Mouse (Mus musculus) midbrain, embryonic 11.5 days (tissue): ENCODE measurements around the gene Ccnl2. TPM values are rescaled to one million over a fixed set of nuclear protein-coding genes. Genes with fewer than 3 reads are reported as not detected.

Experiments
- ATAC-seq: fragments of 200-750 bp; cut with Nextera tagmentation; 2 replicates; pipeline ENCODE4 v1.8.0; 2017; ENCODE audit warnings: moderate TSS enrichment, moderate library complexity; ENCODE audit not compliant: low FRiP score
- DNase-seq: peaks from one replicate; pipeline ENCODE4 v3.0.0; 2015; ENCODE audit warnings: low spot score; ENCODE audit errors: missing footprints
- H3K27ac ChIP-seq: fragments of 300-500 bp; sonication (generic); 2 replicates; pipeline ENCODE4 v1.5.1; 2014; ENCODE audit warnings: low read depth, low read length
- H3K27me3 ChIP-seq: fragments of 300-500 bp; sonication (generic); 2 replicates; pipeline ENCODE4 v1.6.1; 2014; ENCODE audit warnings: mild to moderate bottlenecking, low read length, moderate library complexity, mixed read lengths; ENCODE audit not compliant: control insufficient read depth, insufficient read depth
- H3K36me3 ChIP-seq: fragments of 300-500 bp; sonication (generic); 2 replicates; pipeline ENCODE4 v1.6.1; 2014; ENCODE audit warnings: mild to moderate bottlenecking, low read length, moderate library complexity, mixed read lengths; ENCODE audit not compliant: control insufficient read depth, insufficient read depth
- H3K4me1 ChIP-seq: fragments of 300-500 bp; sonication (generic); 2 replicates; pipeline ENCODE4 v1.6.1; 2014; ENCODE audit warnings: low read length; ENCODE audit not compliant: control insufficient read depth, insufficient read depth
- H3K4me2 ChIP-seq: fragments of 300-500 bp; sonication (generic); 2 replicates; pipeline ENCODE4 v1.6.1; 2014; ENCODE audit warnings: mild to moderate bottlenecking, moderate library complexity
- H3K4me3 ChIP-seq: fragments of 300-500 bp; sonication (generic); 2 replicates; pipeline ENCODE4 v1.5.1; 2014; ENCODE audit warnings: low read depth, low read length
- H3K9ac ChIP-seq: fragments of 300-500 bp; sonication (generic); 2 replicates; pipeline ENCODE4 v1.6.1; 2014; ENCODE audit warnings: low read length
- H3K9me3 ChIP-seq: fragments of 300-500 bp; sonication (generic); 2 replicates; pipeline ENCODE4 v1.6.1; 2016; ENCODE audit warnings: low read length; ENCODE audit not compliant: control insufficient read depth
- WGBS: fragments of 180-500 bp; shearing (Covaris S2); extraction: QIAGEN DNeasy Blood & Tissue Kit; methylation state at CpG from one replicate; pipeline ENCODE4 v1.1.7; 2014; 5-methylcytosine and 5-hydroxymethylcytosine counted together
- polyA plus RNA-seq: library from polyadenylated mRNA; unstranded; fragments of >200 nt; fragmentation: Nextera tagmentation; extraction: Ambion mirVana; gene quantifications from 2 replicates; pipeline ENCODE4 v1.2.1, GENCODE M21; 2014

The Ccnl2 gene
- polyA plus RNA-seq, result 146 and 157 TPM in 2 replicates

- under 1% methylated on average over 60 of the region's 60 CpGs for WGBS
- ATAC-seq (peak; percentile 99), DNase-seq (peak; percentile 99)
- peak within 1 kb of the TSS; percentile 99 for H3K9ac ChIP-seq
- peaks cover 15% of the 10 kb centered on the region for H3K4me1 ChIP-seq
- H3K9me3 ChIP-seq, result no peaks in the 10 kb centered on the region
- no peaks in the 10 kb centered on the region for H3K27me3 ChIP-seq
- peak within 1 kb of the TSS; percentile 62 for H3K27ac ChIP-seq
- H3K36me3 ChIP-seq, result peaks cover 22% of the 10 kb centered on the region
- peak within 1 kb of the TSS; percentile 100 for H3K4me3 ChIP-seq
- H3K4me2 ChIP-seq, result peak within 1 kb of the TSS; percentile 60
These were observed at the start of gene Ccnl2 for GRCm38 (mm10) chr4:155811929-155812664. TSS of gene Ccnl2 (plus strand) at chr4:155812489.

GRCm38 (mm10) chr4:155769496-155769879 lies 42.8 kb upstream of the Ccnl2 start:
- peak overlapping the region; percentile 81 for H3K9ac ChIP-seq
- H3K9me3 ChIP-seq, result no peaks in the 10 kb centered on the region
- no peaks in the 10 kb centered on the region for H3K36me3 ChIP-seq
- no peak for DNase-seq
- H3K27me3 ChIP-seq, result peaks cover 15% of the 10 kb centered on the region
- peak overlapping the region; percentile 49 for H3K4me3 ChIP-seq
- peak overlapping the region; percentile 76 for H3K4me2 ChIP-seq
- 67% methylated on average over 5 of the region's 5 CpGs for WGBS
- no peak overlapping the region for H3K27ac ChIP-seq
- peaks cover 8% of the 10 kb centered on the region for H3K4me1 ChIP-seq
- no peak for ATAC-seq

DNA sequence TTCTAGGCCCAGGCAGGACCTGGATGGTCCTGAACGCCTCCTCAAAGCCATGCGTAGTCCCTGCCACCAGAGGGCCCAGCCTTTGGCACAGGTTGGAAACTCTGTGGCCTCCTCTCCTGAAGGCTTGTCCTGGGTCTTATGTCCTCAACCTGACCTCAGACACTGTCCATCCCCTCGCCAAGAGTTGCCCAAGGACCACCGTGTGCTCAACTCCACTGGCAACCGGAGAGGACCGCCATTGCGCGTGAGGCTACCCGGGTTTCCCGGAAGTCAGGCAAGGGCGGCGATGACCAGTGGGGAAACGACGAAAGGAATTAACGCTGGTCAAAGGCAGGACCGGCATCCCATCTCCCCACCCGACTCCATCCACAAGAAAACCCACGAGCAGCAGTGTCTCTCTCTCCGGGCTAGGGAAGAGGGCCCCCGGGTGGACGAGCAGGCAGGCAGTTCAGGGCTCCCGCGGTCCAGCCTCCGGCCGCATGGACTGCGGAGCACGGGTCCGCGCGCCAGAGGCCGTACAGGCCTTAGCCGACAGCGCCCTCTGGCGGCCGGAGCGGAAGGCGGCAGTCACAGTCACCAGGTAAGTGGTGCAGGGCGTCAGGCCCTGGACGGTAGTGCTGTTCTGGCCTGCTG lies 42.3 kb upstream of the Ccnl2 start:
- no peaks in the 10 kb centered on the region for H3K36me3 ChIP-seq
- under 1% methylated on average over 39 of the region's 39 CpGs for WGBS
- no peak overlapping the region for H3K27ac ChIP-seq
- peak overlapping the region; percentile 49 for H3K4me3 ChIP-seq
- peaks cover 18% of the 10 kb centered on the region for H3K27me3 ChIP-seq
- H3K9me3 ChIP-seq, result no peaks in the 10 kb centered on the region
- peak overlapping the region; percentile 81 for H3K9ac ChIP-seq
- ATAC-seq, result peak; percentile 95
- peaks cover 12% of the 10 kb centered on the region for H3K4me1 ChIP-seq
- peak; percentile 99 for DNase-seq
- H3K4me2 ChIP-seq, result peak overlapping the region; percentile 76

DNA sequence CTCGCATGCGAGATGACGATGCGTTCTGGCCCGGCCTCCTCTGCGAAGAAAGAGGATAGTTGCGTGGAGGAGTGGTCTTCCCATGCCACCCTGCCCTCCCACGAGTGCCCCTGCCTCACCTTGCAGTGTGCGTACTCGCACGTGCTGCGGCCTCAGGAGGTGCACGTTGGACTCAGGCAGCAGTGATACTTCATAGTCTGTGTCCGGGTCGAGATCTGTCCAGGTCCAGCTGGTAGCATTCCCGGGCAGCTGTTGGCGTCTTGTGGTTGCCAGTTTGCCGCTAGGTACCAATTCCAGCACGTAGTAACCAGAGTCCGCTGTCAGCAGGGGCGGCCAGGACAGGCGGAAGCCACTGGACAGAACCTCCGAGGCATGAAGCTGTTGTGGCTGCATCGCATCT lies 41.7 kb upstream of the Ccnl2 start:
- H3K4me1 ChIP-seq, result peaks cover 12% of the 10 kb centered on the region
- H3K27ac ChIP-seq, result no peak overlapping the region
- peak overlapping the region; percentile 81 for H3K9ac ChIP-seq
- ATAC-seq (no peak), DNase-seq (no peak)
- no peaks in the 10 kb centered on the region for H3K9me3 ChIP-seq
- H3K4me3 ChIP-seq, result peak overlapping the region; percentile 49
- H3K27me3 ChIP-seq, result peaks cover 21% of the 10 kb centered on the region
- H3K4me2 ChIP-seq, result peak overlapping the region; percentile 76
- no peaks in the 10 kb centered on the region for H3K36me3 ChIP-seq
- 44% methylated on average over 24 of the region's 24 CpGs for WGBS

- no peak overlapping the region for H3K27ac ChIP-seq
- H3K9ac ChIP-seq, result no peak overlapping the region
- peaks cover 21% of the 10 kb centered on the region for H3K27me3 ChIP-seq
- H3K4me3 ChIP-seq, result no peak overlapping the region
- no peak overlapping the region for H3K4me2 ChIP-seq
- ATAC-seq, result no peak
- H3K4me1 ChIP-seq, result peaks cover 12% of the 10 kb centered on the region
- DNase-seq, result no peak
- H3K36me3 ChIP-seq, result no peaks in the 10 kb centered on the region
- H3K9me3 ChIP-seq, result no peaks in the 10 kb centered on the region
- WGBS, result 86% methylated on average over 2 of the region's 2 CpGs
These were observed 40.6 kb upstream of the Ccnl2 start for GRCm38 (mm10) chr4:155771706-155772105.

DNA sequence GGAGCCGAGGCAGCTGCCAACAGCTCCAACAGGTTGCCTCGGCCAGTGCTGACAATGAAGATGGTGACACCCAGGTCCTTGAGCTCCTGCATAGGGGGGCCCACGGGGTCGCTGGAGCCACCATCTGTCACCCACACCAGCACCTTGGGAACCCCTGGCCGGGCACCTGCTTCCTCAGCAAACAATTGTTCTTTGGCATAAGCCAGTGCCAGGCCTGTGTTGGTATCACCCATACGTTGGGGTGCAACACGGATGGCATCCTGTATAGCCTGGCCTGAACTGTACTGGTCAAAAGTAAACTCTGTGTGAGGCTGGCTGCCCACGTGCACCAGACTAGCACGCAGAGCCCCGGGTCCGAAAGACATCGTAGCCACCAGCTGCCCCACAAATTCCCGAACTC lies 39.5 kb upstream of the Ccnl2 start:
- ATAC-seq (no peak), DNase-seq (no peak)
- H3K27me3 ChIP-seq, result peaks cover 21% of the 10 kb centered on the region
- H3K4me1 ChIP-seq, result peaks cover 12% of the 10 kb centered on the region
- H3K27ac ChIP-seq, result no peak overlapping the region
- WGBS, result 90% methylated on average over 13 of the region's 13 CpGs
- no peaks in the 10 kb centered on the region for H3K9me3 ChIP-seq
- H3K36me3 ChIP-seq, result no peaks in the 10 kb centered on the region
- no peak overlapping the region for H3K9ac ChIP-seq
- no peak overlapping the region for H3K4me2 ChIP-seq
- H3K4me3 ChIP-seq, result no peak overlapping the region

- Histone ChIP-seq H3K4me1 (peaks cover 12% of the 10 kb centered on the region), H3K4me2 (peak overlapping the region; percentile 51), H3K4me3 (peak overlapping the region; percentile 33; the same call in 1 of the 2 replicates), H3K36me3 (no peaks in the 10 kb centered on the region), H3K9me3 (no peaks in the 10 kb centered on the region), H3K27ac (no peak overlapping the region), H3K9ac (no peak overlapping the region), H3K27me3 (peaks cover 21% of the 10 kb centered on the region)
- 37% methylated on average over 5 of the region's 5 CpGs for WGBS
- DNase-seq, result no peak
- ATAC-seq, result no peak
These were observed 38.8 kb upstream of the Ccnl2 start for GRCm38 (mm10) chr4:155773335-155774078.

DNA sequence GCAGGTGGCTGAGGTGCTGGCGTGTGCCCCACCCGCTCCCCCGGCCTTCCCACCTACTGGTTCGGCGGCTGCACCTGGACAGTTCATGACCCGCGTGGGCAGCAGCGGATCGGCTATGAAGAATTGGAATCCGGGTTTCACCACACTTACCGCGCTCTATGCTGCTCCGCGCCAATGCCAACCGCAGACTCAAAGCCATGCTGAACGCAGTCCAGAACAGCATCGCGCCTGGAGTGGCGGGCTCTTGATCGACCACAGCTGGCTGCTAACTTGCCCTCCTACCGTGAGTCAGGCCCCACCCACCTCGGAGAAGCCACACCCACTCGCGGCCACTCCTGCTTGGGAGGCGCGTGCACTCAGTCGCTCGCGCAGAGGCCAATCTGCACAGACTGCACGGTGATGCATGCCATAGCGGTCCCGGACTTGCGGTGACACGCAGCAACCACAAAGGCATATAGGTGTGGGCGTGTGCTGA lies 38.0 kb upstream of the Ccnl2 start, which contains the start of gene Vwa1:
Vwa1 (minus strand) TSS at position 419 of the 475 bp plus-strand sequence.
- 4% methylated on average over 35 of the region's 35 CpGs for WGBS
- Histone ChIP-seq H3K27me3 (peaks cover 21% of the 10 kb centered on the region), H3K9me3 (no peaks in the 10 kb centered on the region), H3K4me1 (peaks cover 12% of the 10 kb centered on the region), H3K4me2 (peak within 1 kb of the TSS; percentile 51), H3K9ac (peak within 1 kb of the TSS; percentile 42), H3K36me3 (no peaks in the 10 kb centered on the region), H3K27ac (no peak within 1 kb of the TSS), H3K4me3 (peak within 1 kb of the TSS; percentile 33)
- ATAC-seq, result peak; percentile 41
- DNase-seq, result peak; percentile 95
